Mouse (Mus musculus): ENCODE data around the gene Fam172a.

GRCm38 (mm10) chr13:78172861-78173260 lies 471.0 kb downstream of the Fam172a start:
- TF ChIP-seq CTCF (IDR thresholded peaks at IDR 0.05): no peak
- no peak for TF ChIP-seq POLR2A (IDR thresholded peaks at IDR 0.05; ENCODE audit: insufficient read depth, low read depth, low read length)
- TF ChIP-seq EP300 (IDR thresholded peaks at IDR 0.05; ENCODE audit: insufficient read depth, low read depth, low read length): no peak

Measured in heart, adult 2 months (tissue).